Mouse (Mus musculus): ENCODE measurements around the gene Olfm2.
A peak's percentile ranks its signal among the peaks of the same experiment; 100 is the strongest.

- TF ChIP-seq POLR2A (IDR thresholded peaks at IDR 0.05; ENCODE audit: insufficient read length, low read depth) (peak; percentile 47), MYOD1 (IDR thresholded peaks at IDR 0.05; ENCODE audit: control insufficient read depth in 1 of 3, insufficient read length in 2 of 3, low read depth in 2 of 3) (no peak), TCF12 (IDR thresholded peaks at IDR 0.05; ENCODE audit: insufficient read depth, poor library complexity, severe bottlenecking) (no peak), REST (IDR thresholded peaks at IDR 0.05; ENCODE audit: insufficient read depth, insufficient read length) (no peak)
Measured at GRCm38 (mm10) chr9:20794108-20794806, 48.1 kb upstream of the Olfm2 start.

Data from myocyte (in vitro differentiated cells).